Mouse (Mus musculus) heart, adult 18-20 months (tissue): ENCODE results near the gene Clic1. TPM values are rescaled to one million over a fixed set of nuclear protein-coding genes. Genes with fewer than 3 reads are reported as not detected.
"Not testable (repeated sequence)": the region's sequence is repeated elsewhere in the genome, so short reads cannot be mapped to it uniquely, and the experiment has no call there.

ENCODE experiments used
- DNase-seq, 2 experiments: peaks; one replicate each; pipeline ENCODE4 v3.0.0; 2021 to 2022; ENCODE audit warnings: mixed read lengths in 1 of 2
- total RNA-seq, 2 experiments: library from RNA; stranded (reverse); gene quantifications; 2 replicates each; pipeline ENCODE4 v1.2.3; 2021

Gene Clic1
- total RNA-seq, 2 experiments from 2014 or later = 30.4 to 32.4 TPM

GRCm38 (mm10) chr17:35020551-35020950 is 29.2 kb upstream of the Clic1 start:
- no peak for DNase-seq

- peak; percentile 87 to 96 for DNase-seq
Observed at GRCm38 (mm10) chr17:35021163-35021808, 28.5 kb upstream of the Clic1 start.

- peak; percentile 58 to 63 for DNase-seq
Observed at GRCm38 (mm10) chr17:35021842-35022477, 27.8 kb upstream of the Clic1 start.

GRCm38 (mm10) chr17:35022541-35023060 is 27.2 kb upstream of the Clic1 start:
- DNase-seq = no peak

- no peak for DNase-seq
Observed at GRCm38 (mm10) chr17:35023221-35023620, 26.5 kb upstream of the Clic1 start.

GRCm38 (mm10) chr17:35023756-35024155 is 26.0 kb upstream of the Clic1 start:
- DNase-seq = peak in 1 of 2 experiments; percentile 47

GRCm38 (mm10) chr17:35024261-35024660 is 25.5 kb upstream of the Clic1 start:
- no peak for DNase-seq

- DNase-seq = peak in 1 of 2 experiments; percentile 42
Observed at GRCm38 (mm10) chr17:35024691-35025488, 24.9 kb upstream of the Clic1 start.

- no peak for DNase-seq
Observed at GRCm38 (mm10) chr17:35026206-35026605, 23.6 kb upstream of the Clic1 start.

GRCm38 (mm10) chr17:35027277-35028068 is 22.3 kb upstream of the Clic1 start, which contains the start of gene Sapcd1:
Gene Sapcd1, minus strand, starts transcription at chr17:35028016.
- no peak for DNase-seq

- DNase-seq = no peak
Observed at GRCm38 (mm10) chr17:35028315-35028714, 21.5 kb upstream of the Clic1 start.

GRCm38 (mm10) chr17:35029691-35030532 is 19.9 kb upstream of the Clic1 start:
- DNase-seq = no peak

GRCm38 (mm10) chr17:35031272-35031671 is 18.5 kb upstream of the Clic1 start:
- DNase-seq = no peak

GRCm38 (mm10) chr17:35031880-35032279 is 17.9 kb upstream of the Clic1 start:
- no peak for DNase-seq

GRCm38 (mm10) chr17:35032323-35032870 is 17.4 kb upstream of the Clic1 start:
- DNase-seq = no peak

- not testable (repeated sequence) for DNase-seq
Observed at GRCm38 (mm10) chr17:35033703-35034102, 16.1 kb upstream of the Clic1 start.

GRCm38 (mm10) chr17:35034896-35035295 is 14.9 kb upstream of the Clic1 start:
- no peak for DNase-seq

GRCm38 (mm10) chr17:35039121-35039873 is 10.5 kb upstream of the Clic1 start:
- no peak for DNase-seq

- DNase-seq = no peak
Observed at GRCm38 (mm10) chr17:35043794-35044193, 6.0 kb upstream of the Clic1 start.
